Mouse (Mus musculus): ENCODE results near the gene Nutf2-ps1. TPM values are rescaled to one million over a fixed set of nuclear protein-coding genes. Genes with fewer than 3 reads are reported as not detected.
A peak's percentile ranks its signal among the peaks of the same experiment; 100 is the strongest.

Gene Nutf2-ps1
- polyA plus RNA-seq, 1 experiment from 2014 or later: 267 TPM

GRCm38 (mm10) chr19:53571056-53571455, 17.8 kb downstream of the Nutf2-ps1 start:
- DNase-seq (ENCODE audit: low spot score): no peak

DNA sequence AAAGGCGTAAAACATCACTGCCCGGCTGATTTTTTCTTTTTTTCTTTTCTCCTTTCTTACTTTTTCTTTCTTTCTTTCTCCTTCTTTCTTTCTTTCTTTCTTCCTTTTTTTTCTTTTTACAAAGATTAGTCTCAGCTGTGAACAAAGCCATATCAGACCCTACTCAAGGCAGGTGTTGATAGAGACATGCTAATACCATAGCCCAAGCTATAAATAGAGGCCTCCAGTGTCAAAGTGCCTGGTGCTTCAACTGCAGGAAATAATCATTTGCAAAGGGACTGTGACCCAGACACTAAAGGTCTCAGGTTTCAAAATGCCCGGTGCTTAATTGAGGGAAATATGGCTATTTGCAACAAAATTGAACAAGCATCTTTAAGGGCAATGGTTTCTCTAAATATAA, 20.3 kb downstream of the Nutf2-ps1 start:
- no peak for DNase-seq (ENCODE audit: low spot score)

DNA sequence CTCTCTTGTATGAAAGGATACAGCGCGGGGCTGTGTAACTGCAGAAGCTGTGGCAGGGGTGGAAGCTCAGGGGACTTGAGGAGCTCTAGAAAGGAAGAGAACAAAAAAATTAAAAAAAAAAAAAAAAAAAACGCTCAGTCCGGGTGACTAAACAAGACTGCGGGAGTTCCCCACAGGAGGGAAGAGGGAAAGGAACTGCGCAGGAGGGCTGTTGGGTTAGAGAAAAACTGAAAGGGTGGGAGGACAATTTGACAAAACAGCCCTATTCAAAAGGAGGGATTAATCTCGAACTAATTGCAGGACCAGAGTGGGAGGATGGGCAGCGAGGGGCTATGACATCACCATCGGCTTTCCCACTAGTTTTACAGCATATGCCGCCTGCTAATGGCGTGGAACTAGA, 21.0 kb downstream of the Nutf2-ps1 start:
- DNase-seq (ENCODE audit: low spot score): no peak

- peak; percentile 47 for DNase-seq (ENCODE audit: low spot score)
Observed at GRCm38 (mm10) chr19:53565565-53566277, 23.1 kb downstream of the Nutf2-ps1 start.

GRCm38 (mm10) chr19:53564174-53564573, 24.7 kb downstream of the Nutf2-ps1 start:
- DNase-seq (ENCODE audit: low spot score): no peak

GRCm38 (mm10) chr19:53560436-53560835, 28.4 kb downstream of the Nutf2-ps1 start:
- no peak for DNase-seq (ENCODE audit: low spot score)

DNA sequence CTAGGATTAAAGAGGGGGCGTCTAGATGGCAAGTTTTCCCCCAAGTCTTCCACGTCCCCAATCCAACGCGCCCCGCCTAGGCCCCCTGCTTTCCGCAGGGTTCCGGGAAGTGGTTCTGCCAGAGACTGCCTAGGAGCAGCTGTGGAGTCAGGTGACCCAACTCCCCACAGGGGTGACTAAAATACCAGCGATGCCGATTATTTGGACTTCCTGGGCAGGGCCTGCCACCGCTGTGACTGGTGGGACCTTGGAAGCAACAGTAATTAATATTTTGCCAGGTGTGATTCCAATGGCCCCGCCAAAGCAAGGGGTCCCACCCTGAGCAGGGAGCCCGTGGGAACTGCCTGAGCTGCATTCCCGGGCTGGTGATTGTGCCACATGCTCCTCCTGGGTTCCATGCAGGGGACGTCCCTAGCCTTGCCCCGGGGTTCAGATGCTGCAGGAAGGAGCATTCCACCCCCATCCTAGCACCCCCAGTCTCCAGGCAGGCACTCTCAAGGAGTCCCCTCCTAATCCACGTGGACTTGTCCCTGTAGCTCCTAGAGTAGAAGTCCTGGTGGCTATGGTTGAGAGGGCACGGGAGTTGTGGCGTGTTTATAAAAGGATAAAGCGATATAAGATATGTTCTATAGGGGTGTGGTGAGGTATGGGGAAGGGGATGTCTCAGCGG, 31.5 kb downstream of the Nutf2-ps1 start:
- peak; percentile 44 for DNase-seq (ENCODE audit: low spot score)

- no peak for DNase-seq (ENCODE audit: low spot score)
Observed at GRCm38 (mm10) chr19:53556841-53557240, 32.0 kb downstream of the Nutf2-ps1 start.

DNA sequence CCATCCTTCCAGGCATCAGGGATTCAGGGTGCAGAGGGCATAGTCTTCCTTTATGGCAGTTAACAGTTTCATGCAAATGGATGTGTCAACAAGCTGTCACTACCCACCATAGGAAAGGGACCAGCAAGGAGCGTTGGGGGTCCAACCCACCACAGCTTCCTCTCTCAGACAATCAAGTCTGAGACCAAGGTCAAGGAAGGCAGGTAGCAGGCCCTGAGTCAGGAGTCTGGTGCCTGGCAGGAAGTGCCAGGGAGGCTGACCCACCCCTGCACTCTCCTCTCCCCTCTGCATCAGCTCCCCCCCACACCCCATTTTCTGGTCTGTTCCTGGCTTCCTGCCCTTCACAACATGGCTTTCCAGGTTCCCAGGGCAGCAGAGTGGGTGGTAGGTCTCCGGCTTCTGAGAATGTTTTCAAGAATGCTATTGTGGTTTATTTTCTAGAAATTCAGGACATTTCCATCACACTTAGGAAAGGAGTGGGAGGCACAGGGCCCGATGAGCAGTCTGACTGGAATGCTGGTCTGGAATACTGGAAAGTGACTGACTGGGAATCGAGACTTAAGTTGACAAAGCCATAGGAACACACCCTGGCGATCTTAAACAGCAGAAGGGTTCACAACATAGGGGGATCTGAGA, 33.8 kb downstream of the Nutf2-ps1 start:
- DNase-seq (ENCODE audit: low spot score): no peak

- DNase-seq (ENCODE audit: low spot score): no peak
Observed at GRCm38 (mm10) chr19:53554402-53554801, 34.5 kb downstream of the Nutf2-ps1 start.

DNA sequence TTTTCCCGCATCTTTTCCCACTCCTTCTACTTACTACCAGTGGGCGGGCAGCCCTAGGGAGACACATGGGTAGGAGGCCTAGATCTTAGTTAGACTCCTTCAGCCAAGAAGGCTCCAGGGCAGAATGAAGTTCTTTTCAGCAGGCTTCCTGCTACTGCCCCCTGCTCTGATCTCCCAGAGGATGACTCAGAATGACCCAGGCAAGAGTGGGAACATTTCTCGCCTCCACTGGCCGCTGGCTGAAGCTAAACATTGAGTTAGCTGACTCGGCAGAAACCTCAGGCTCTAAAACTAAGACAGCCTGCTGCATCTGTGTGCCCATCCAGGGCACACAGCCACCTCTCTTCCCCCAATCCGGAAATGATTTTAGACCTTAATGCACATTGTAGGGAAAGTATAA, 36.1 kb downstream of the Nutf2-ps1 start:
- no peak for DNase-seq (ENCODE audit: low spot score)

DNA sequence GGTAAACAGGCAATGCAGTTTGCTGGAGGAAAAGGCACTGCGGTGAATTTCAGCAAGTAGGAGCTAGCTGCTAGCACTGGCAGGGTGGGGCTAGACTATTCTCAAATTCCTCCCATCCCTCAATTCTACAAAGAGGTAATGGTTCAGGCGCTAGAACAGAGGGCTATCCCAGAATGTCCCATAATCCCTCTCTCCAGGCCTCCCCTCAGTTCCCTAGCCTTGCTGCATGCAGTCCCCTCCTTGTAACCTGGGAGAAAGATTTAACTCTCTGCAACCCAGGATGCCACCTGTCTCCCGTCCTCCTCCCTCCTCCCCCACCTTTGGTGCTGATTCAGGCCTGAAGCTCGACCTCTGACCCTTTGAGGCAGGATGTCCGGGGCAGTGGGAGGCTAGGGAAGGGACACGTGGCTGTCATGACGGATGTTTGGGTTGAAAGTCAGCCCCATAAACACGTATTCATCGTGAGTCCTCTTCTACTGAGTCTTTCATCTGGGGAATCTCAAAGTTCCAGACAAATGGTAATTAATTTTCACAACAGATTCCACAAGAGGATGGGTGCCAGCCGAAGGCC, 36.6 kb downstream of the Nutf2-ps1 start:
- DNase-seq (ENCODE audit: low spot score): no peak

DNA sequence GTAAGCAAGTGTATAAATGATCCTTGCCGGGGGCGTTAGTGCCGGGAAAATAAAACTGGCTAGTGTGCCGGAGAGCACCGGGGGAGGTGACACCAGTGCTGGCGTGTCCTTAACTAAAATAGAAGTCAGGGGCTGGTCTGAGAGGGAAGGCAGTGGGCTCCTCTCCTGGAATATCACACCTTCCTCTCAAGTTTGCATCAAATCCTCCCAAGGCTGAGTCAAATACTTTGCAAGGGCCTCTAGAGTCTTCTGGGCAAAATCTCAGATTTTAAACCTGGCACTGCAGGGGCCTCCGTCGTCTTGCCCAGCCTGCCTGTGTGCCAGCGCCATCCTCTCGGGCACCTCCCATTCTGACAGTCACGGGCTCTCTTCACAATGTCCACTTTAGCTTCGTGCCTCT, 37.9 kb downstream of the Nutf2-ps1 start:
- DNase-seq (ENCODE audit: low spot score): no peak

GRCm38 (mm10) chr19:53547597-53547996, 41.3 kb downstream of the Nutf2-ps1 start:
- DNase-seq (ENCODE audit: low spot score): no peak

- DNase-seq (ENCODE audit: low spot score): no peak
Observed at GRCm38 (mm10) chr19:53544923-53545561, 43.8 kb downstream of the Nutf2-ps1 start.

DNA sequence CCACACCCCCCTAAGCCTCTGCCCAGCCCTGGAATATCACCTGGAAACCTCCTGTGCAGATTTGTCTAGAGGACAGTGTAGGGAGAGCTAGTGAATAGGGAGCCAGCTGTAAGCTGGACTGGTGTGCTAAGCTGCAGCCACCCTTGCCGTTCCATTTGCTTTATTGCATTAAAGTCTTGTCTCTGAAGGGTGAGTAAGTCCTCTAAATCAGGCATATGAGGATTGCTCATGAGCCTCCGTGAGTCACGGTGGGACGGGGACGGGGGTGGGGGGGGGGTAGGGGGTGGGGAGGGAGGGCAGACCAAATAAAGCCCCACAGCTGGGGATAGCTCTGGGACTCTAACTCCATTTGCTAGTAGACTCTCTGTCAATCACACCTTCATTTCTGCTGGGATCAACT, 45.3 kb downstream of the Nutf2-ps1 start:
- DNase-seq (ENCODE audit: low spot score): no peak

GRCm38 (mm10) chr19:53539296-53539695, 49.6 kb downstream of the Nutf2-ps1 start:
- no peak for DNase-seq (ENCODE audit: low spot score)

DNA sequence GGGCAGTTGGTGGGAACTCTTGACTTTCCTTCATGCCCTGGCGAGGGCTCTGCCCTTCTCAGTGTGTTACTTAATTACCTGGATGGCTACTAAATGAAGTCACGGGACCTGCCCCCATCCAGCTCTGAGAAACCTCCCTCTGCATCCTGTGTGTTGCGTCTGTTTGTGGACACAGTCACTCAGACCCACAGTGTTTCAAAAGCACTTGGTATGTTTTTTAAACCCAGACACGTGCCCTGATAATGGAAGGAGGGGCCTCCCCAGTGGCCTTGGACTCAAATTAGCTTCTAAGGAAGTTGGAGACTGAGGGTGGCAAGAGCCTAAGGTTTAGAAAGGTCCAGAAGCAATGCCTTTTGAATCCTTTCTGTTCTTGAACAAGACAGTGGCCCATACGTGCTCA, 50.1 kb downstream of the Nutf2-ps1 start:
- DNase-seq (ENCODE audit: low spot score): no peak

All from thymus, postnatal 0 days (tissue).